Mouse (Mus musculus): Measurements from ENCODE around the gene 4921511M17Rik. TPM values are rescaled to one million over a fixed set of nuclear protein-coding genes. Genes with fewer than 3 reads are reported as not detected.
"Not testable (repeated sequence)": the region's sequence is repeated elsewhere in the genome, so short reads cannot be mapped to it uniquely, and the experiment has no call there.

The 4921511M17Rik gene
- polyA plus RNA-seq (2012; rRNA removed): 12.2 and 17.3 TPM in 2 replicates

DNA sequence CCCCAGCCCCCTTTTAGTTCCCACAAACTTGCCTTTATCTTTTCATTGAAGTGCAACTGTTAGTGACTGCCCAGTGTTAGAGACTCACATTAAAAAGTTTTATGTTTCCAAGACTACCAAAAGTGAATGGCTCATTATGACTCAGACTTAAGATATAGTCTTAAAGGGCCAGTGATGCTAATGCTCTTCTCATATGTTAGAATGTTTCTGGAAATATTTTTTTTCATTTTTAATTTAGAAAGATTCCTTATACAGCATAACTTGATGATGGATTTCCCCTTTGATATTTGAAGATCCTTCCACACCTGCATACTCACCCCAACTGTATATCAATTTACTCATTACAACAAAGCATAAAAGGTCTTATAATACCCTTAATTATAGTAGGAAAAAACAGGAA lies at the start of gene 4921511M17Rik:
4921511M17Rik (minus strand) TSS at position 101 of the 400 bp plus-strand sequence.
- not testable (repeated sequence) for H3K27me3 ChIP-seq (ENCODE audit: control insufficient read depth, insufficient read depth, low read length); H3K27ac ChIP-seq (ENCODE audit: control insufficient read depth, insufficient read depth, low read depth, low read length); H3K36me3 ChIP-seq (ENCODE audit: control insufficient read depth, insufficient read depth, low read length); H3K4me3 ChIP-seq (ENCODE audit: control insufficient read depth, low read depth, low read length); H3K4me1 ChIP-seq (ENCODE audit: control insufficient read depth, insufficient read depth, low read length)

DNA sequence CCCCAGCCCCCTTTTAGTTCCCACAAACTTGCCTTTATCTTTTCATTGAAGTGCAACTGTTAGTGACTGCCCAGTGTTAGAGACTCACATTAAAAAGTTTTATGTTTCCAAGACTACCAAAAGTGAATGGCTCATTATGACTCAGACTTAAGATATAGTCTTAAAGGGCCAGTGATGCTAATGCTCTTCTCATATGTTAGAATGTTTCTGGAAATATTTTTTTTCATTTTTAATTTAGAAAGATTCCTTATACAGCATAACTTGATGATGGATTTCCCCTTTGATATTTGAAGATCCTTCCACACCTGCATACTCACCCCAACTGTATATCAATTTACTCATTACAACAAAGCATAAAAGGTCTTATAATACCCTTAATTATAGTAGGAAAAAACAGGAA lies 21.3 kb upstream of the 4921511M17Rik start, which contains the start of gene Gm10057:
Gm10057 (minus strand) TSS at position 101 of the 400 bp plus-strand sequence.
- H3K36me3 ChIP-seq (ENCODE audit: control insufficient read depth, insufficient read depth, low read length); H3K27ac ChIP-seq (ENCODE audit: control insufficient read depth, insufficient read depth, low read depth, low read length); H3K4me3 ChIP-seq (ENCODE audit: control insufficient read depth, low read depth, low read length); H3K27me3 ChIP-seq (ENCODE audit: control insufficient read depth, insufficient read depth, low read length); H3K4me1 ChIP-seq (ENCODE audit: control insufficient read depth, insufficient read depth, low read length): not testable (repeated sequence)

DNA sequence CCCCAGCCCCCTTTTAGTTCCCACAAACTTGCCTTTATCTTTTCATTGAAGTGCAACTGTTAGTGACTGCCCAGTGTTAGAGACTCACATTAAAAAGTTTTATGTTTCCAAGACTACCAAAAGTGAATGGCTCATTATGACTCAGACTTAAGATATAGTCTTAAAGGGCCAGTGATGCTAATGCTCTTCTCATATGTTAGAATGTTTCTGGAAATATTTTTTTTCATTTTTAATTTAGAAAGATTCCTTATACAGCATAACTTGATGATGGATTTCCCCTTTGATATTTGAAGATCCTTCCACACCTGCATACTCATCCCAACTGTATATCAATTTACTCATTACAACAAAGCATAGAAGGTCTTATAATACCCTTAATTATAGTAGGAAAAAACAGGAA lies 21.1 kb downstream of the 4921511M17Rik start, which contains the start of gene Samt1:
Samt1 (minus strand) TSS at position 101 of the 400 bp plus-strand sequence.
- H3K36me3 ChIP-seq (ENCODE audit: control insufficient read depth, insufficient read depth, low read length); H3K4me1 ChIP-seq (ENCODE audit: control insufficient read depth, insufficient read depth, low read length); H3K4me3 ChIP-seq (ENCODE audit: control insufficient read depth, low read depth, low read length); H3K27ac ChIP-seq (ENCODE audit: control insufficient read depth, insufficient read depth, low read depth, low read length); H3K27me3 ChIP-seq (ENCODE audit: control insufficient read depth, insufficient read depth, low read length): not testable (repeated sequence)

DNA sequence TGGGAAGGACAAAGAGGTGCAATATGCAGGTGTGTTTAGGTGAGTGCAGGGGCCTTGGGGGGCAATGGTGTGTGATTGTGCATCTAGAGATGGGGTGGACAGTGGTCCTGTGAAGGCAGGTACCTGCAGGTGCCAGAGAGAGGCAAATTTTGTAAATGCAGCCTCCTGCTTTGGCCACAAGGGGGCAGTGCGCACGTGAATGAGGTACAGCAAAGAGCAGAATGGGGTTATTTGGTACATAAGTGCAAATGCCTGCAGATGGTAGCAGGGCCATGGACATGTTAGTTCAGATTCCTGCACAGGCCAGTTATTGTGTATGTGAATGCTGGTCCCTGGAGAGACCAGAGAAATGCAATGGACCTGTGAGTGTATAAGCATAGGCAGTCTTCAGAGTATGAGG lies 56.7 kb downstream of the 4921511M17Rik start:
- H3K36me3 ChIP-seq (ENCODE audit: control insufficient read depth, insufficient read depth, low read length); H3K27me3 ChIP-seq (ENCODE audit: control insufficient read depth, insufficient read depth, low read length); H3K4me3 ChIP-seq (ENCODE audit: control insufficient read depth, low read depth, low read length); H3K27ac ChIP-seq (ENCODE audit: control insufficient read depth, insufficient read depth, low read depth, low read length); H3K4me1 ChIP-seq (ENCODE audit: control insufficient read depth, insufficient read depth, low read length): not testable (repeated sequence)

DNA sequence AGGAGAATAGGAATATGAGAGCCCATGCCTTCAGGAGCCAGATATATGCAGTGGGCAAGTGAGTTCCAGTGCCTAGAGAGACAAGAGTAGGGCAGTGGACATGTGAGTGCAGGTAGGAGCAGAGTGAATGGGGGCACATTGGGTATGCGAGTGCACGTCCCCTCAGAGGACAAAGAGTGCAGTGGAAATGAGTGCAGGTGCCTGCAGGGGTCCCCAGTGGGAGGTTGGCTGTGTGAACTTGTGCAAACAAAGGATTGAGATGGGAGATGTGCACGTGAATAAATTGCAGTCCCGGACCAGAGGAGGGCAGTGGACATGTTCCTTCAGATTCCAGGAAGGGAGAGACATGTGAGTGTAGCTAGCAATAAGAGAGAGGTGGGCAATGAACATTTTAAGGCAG lies 57.2 kb downstream of the 4921511M17Rik start:
- not testable (repeated sequence) for H3K27me3 ChIP-seq (ENCODE audit: control insufficient read depth, insufficient read depth, low read length); H3K4me1 ChIP-seq (ENCODE audit: control insufficient read depth, insufficient read depth, low read length); H3K36me3 ChIP-seq (ENCODE audit: control insufficient read depth, insufficient read depth, low read length); H3K27ac ChIP-seq (ENCODE audit: control insufficient read depth, insufficient read depth, low read depth, low read length); H3K4me3 ChIP-seq (ENCODE audit: control insufficient read depth, low read depth, low read length)

DNA sequence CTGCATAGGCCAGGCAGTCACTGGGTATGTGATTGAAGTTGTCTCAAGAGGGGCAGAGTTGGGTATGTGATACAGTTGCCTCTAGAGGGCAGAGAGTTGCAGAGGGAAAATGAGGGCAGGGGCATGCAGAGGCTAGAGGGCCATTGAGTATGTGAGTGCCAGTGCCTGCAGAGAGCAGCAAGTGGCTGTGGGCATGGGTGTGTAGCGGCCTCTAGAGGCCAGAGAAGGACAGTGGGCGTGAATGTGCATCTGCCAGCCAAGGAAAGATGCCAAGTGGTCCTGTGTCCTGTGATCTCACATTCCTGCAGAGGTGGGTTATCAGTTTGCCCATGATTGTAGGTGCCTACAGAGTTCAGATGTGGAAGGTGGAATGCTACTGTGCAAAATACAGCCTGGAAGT lies 59.2 kb downstream of the 4921511M17Rik start:
- Histone ChIP-seq H3K4me1 (ENCODE audit: control insufficient read depth, insufficient read depth, low read length) (no peaks in the 10 kb centered on the region), H3K27ac (ENCODE audit: control insufficient read depth, insufficient read depth, low read depth, low read length) (no peak overlapping the region), H3K36me3 (ENCODE audit: control insufficient read depth, insufficient read depth, low read length) (no peaks in the 10 kb centered on the region), H3K27me3 (ENCODE audit: control insufficient read depth, insufficient read depth, low read length) (no peaks in the 10 kb centered on the region), H3K4me3 (ENCODE audit: control insufficient read depth, low read depth, low read length) (no peak overlapping the region)
- TF ChIP-seq CTCF (IDR thresholded peaks at IDR 0.05; ENCODE audit: control insufficient read depth, insufficient read depth, insufficient replicate concordance, low read depth, low read length) (peak; percentile 20; the same call in 1 of the 2 replicates), POLR2A (IDR thresholded peaks at IDR 0.05; ENCODE audit: control insufficient read depth, low read depth, low read length) (no peak)

Other genes with a start within 250 kb of the 4921511M17Rik start
- 0.49 and 0.64 TPM in 2 replicates for gene Spin2c, start 201.6 kb downstream of the 4921511M17Rik start, polyA plus RNA-seq (2012; rRNA removed)
- 12.2 and 17.3 TPM in 2 replicates for gene Samt1, start 21.2 kb downstream of the 4921511M17Rik start, polyA plus RNA-seq (2012; rRNA removed)
- gene Gm10057, start 21.2 kb upstream of the 4921511M17Rik start, polyA plus RNA-seq (2012; rRNA removed): 15.6 and 30.3 TPM in 2 replicates
- 2.3 and 3.4 TPM in 2 replicates for gene Gm15140, start 86.9 kb upstream of the 4921511M17Rik start, polyA plus RNA-seq (2012; rRNA removed)

Data from testis, adult 2 months (tissue).